Comparison of ENCODE assay signal across 8 mouse cellular contexts in the genomic region with DNA sequence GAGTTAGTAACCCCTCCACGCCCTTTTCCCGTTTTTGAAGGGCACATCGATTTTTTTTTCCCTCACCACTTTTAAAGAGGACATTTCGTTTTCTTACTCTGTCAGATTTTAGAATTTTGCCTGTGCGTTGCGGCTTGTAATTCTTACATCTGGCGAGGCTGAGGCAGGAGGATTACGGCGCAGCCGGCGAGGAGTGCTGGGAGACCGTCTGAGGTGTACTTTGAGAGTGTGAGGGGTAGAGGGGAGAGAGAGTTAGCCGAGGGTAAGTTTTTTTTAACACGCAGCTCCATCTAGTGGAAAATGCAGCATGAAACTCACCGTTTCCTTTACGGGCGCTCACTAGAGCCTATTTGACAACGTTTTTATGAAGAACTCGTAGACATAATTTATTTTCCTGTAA. TPM values are rescaled to one million over a fixed set of nuclear protein-coding genes. Genes with fewer than 3 reads are reported as not detected.
DNase-seq lines count a peak whose midpoint lies in the region; ATAC-seq lines count a peak whose summit lies in the region.

No protein-coding gene starts in this region.

- H3K9me3 ChIP-seq in hindbrain, embryonic 11.5 days (ENCODE audit: control insufficient read depth, low read length): no peaks in the 10 kb centered on the region

- H3K4me3 ChIP-seq in hindbrain, embryonic 11.5 days (ENCODE audit: low read depth, low read length): peak overlapping the region; percentile 58

- no peaks in the 10 kb centered on the region for H3K4me1 ChIP-seq in hindbrain, embryonic 11.5 days (replicated peaks; ENCODE audit: control insufficient read depth, insufficient read depth, low read length)

- H3K36me3 ChIP-seq in hindbrain, embryonic 11.5 days (ENCODE audit: control insufficient read depth, insufficient read depth, low read length): 0 out of 2 replicates have a peak, but pooled peaks cover 2% of the 10 kb centered on the region

- ATAC-seq in frontal cortex, adult (ENCODE audit: low TSS enrichment): peak; percentile 68
- ATAC-seq in hindbrain, embryonic 11.5 days (ENCODE audit: low FRiP score): peak; percentile 72

- H3K9ac ChIP-seq in hindbrain, embryonic 11.5 days (ENCODE audit: low read depth, low read length): peak overlapping the region; percentile 77

- H3K27ac ChIP-seq in hindbrain, embryonic 11.5 days (ENCODE audit: low read depth, low read length): peak overlapping the region; percentile 96

- peak; percentile 83 for DNase-seq in NIH3T3 (ENCODE audit: low read depth)
- DNase-seq in cerebellum, adult 9-10 months: peak; percentile 80
- peak; percentile 75 for DNase-seq in hindbrain, embryonic 11.5 days (ENCODE audit: low spot score)
- DNase-seq in layer of hippocampus, adult 9-10 months (ENCODE audit: low spot score): peak; percentile 29
- peak; percentile 81 for DNase-seq in lung, postnatal 10 days
- DNase-seq in ovary, postnatal 14 days (ENCODE audit: low spot score): peak; percentile 64
- DNase-seq in thymus, postnatal 0 days (ENCODE audit: low spot score): peak; percentile 89

- 5% methylated on average over 19 of the region's 19 CpGs for WGBS in hindbrain, embryonic 11.5 days

- no peaks in the 10 kb centered on the region for H3K27me3 ChIP-seq in hindbrain, embryonic 11.5 days (ENCODE audit: control insufficient read depth, insufficient read depth, low read length)

- peak overlapping the region; percentile 58 for H3K4me2 ChIP-seq in hindbrain, embryonic 11.5 days (replicated peaks; ENCODE audit: low read depth, low read length)

RNA-seq across cellular contexts. Expression of a gene that starts 0.7 kb away (rescaled TPM):
- 27.9 and 29.9 TPM in 2 replicates for polyA plus RNA-seq in hindbrain, embryonic 11.5 days (2014; fragmentation: Nextera tagmentation; extraction: Ambion mirVana)
- polyA plus RNA-seq in thymus, postnatal 0 days (2015; fragmentation: Nextera tagmentation; extraction: Ambion mirVana): 56.1 and 63.8 TPM in 2 replicates

RNA-seq across cellular contexts. Expression of a gene that starts 13.4 kb away (rescaled TPM):
- 103 and 108 TPM in 2 replicates for polyA plus RNA-seq in hindbrain, embryonic 11.5 days (2014; fragmentation: Nextera tagmentation; extraction: Ambion mirVana)
- 96.5 and 98.7 TPM in 2 replicates for polyA plus RNA-seq in thymus, postnatal 0 days (2015; fragmentation: Nextera tagmentation; extraction: Ambion mirVana)

RNA-seq across cellular contexts. Expression of a gene that starts 34.9 kb away (rescaled TPM):
- polyA plus RNA-seq in hindbrain, embryonic 11.5 days (2014; fragmentation: Nextera tagmentation; extraction: Ambion mirVana): 69.5 and 74.3 TPM in 2 replicates
- polyA plus RNA-seq in thymus, postnatal 0 days (2015; fragmentation: Nextera tagmentation; extraction: Ambion mirVana): 35.1 and 45.0 TPM in 2 replicates

RNA-seq across cellular contexts. Expression of a gene that starts 56.5 kb away (rescaled TPM):
- 0.15 TPM in 1 of 2 replicates, not detected in the other for polyA plus RNA-seq in hindbrain, embryonic 11.5 days (2014; fragmentation: Nextera tagmentation; extraction: Ambion mirVana)
- polyA plus RNA-seq in thymus, postnatal 0 days (2015; fragmentation: Nextera tagmentation; extraction: Ambion mirVana): 0.13 TPM in 2 replicates

Comparison
In these comparisons a context has a peak if more than half of its experiments do, and no peak if none do; other contexts are left out.
1. Peak in every context shown above with its lines: DNase-seq, ATAC-seq, H3K4me3 ChIP-seq and H3K27ac ChIP-seq.
2. DNase-seq: peak in every context shown above with its lines; median percentile 89 in thymus, postnatal 0 days; 83 in NIH3T3; 81 in lung, postnatal 10 days; 80 in cerebellum, adult 9-10 months; 75 in hindbrain, embryonic 11.5 days; 64 in ovary, postnatal 14 days; 29 in layer of hippocampus, adult 9-10 months.